Mouse (Mus musculus) kidney, postnatal 14 days (tissue): Measurements from ENCODE around the gene Lhx5.

Source experiments
- DNase-seq: peaks from one replicate; pipeline ENCODE4 v3.0.0; 2022; ENCODE audit warnings: mixed read lengths

Gene Lhx5

GRCm38 (mm10) chr5:120467026-120467425 lies 35.5 kb downstream of the Lhx5 start:
- peak; percentile 62 for DNase-seq

GRCm38 (mm10) chr5:120468336-120468735 lies 36.8 kb downstream of the Lhx5 start:
- DNase-seq, result no peak

- DNase-seq, result no peak
Measured at GRCm38 (mm10) chr5:120468830-120469229, 37.3 kb downstream of the Lhx5 start.

GRCm38 (mm10) chr5:120471538-120471937 lies 40.0 kb downstream of the Lhx5 start:
- no peak for DNase-seq

GRCm38 (mm10) chr5:120472770-120473169 lies 41.3 kb downstream of the Lhx5 start, which contains the start of gene Sdsl:
Gene Sdsl (minus strand): TSS chr5:120472810.
- no peak for DNase-seq

- DNase-seq, result no peak
Measured at GRCm38 (mm10) chr5:120473361-120473760, 41.9 kb downstream of the Lhx5 start.

- DNase-seq, result no peak
Measured at GRCm38 (mm10) chr5:120475861-120476260, 44.4 kb downstream of the Lhx5 start.

- no peak for DNase-seq
Measured at GRCm38 (mm10) chr5:120476296-120476695, 44.8 kb downstream of the Lhx5 start, which contains the start of gene Sds. Gene Sds (plus strand): TSS chr5:120476526.

GRCm38 (mm10) chr5:120477993-120478392 lies 46.5 kb downstream of the Lhx5 start:
- DNase-seq, result no peak

- no peak for DNase-seq
Measured at GRCm38 (mm10) chr5:120479538-120479937, 48.0 kb downstream of the Lhx5 start.

- no peak for DNase-seq
Measured at GRCm38 (mm10) chr5:120481205-120481604, 49.7 kb downstream of the Lhx5 start.

- no peak for DNase-seq
Measured at GRCm38 (mm10) chr5:120483399-120483798, 51.9 kb downstream of the Lhx5 start.

GRCm38 (mm10) chr5:120487844-120488243 lies 56.3 kb downstream of the Lhx5 start:
- DNase-seq, result no peak

- DNase-seq, result peak; percentile 64
Measured at GRCm38 (mm10) chr5:120490679-120491192, 59.2 kb downstream of the Lhx5 start.
